Comparison of ENCODE assay signal across 11 mouse cellular contexts in the genomic region with DNA sequence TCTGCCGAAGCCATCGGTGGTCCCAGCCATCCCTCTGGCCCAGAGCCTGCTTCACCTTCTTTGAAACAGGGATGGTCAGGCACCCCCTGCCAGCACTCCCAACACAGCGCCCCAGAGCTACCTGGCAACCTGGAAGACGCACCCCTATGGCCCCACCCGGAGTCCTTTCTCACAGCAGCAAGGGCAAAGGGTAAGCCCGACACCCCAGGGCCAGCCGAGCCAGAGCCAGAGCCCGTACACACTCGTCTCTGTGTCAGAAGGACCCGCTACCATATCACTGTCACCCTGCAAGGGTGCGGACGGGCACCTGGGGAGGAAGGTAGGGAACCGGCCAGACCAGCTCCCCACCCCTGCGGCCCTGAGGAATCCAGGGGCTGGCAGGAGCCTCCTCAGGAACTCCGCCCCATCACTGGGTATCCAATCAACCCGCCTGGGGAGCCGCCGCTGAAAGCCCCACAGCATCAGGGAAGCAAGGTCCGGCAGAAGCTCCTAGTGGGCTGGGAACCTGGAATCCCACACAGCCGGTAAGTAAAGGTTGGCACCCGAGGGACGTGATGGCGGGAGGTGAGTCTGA. TPM values are rescaled to one million over a fixed set of nuclear protein-coding genes. Genes with fewer than 3 reads are reported as not detected.
A peak's percentile ranks its signal among the peaks of the same experiment; 100 is the strongest.
DNase-seq lines count a peak whose midpoint lies in the region; ATAC-seq and TF ChIP-seq lines count a peak whose summit lies in the region.
"Had no signal": no experiment of that assay in that cellular context is flagged by ENCODE, and none has a peak within 500 bp of the region (broad histone marks: within the 10 kb centered on the region; RNA-seq: fewer than 3 reads in every experiment).

No protein-coding gene starts in this region.

- peak overlapping the region; percentile 40; the same call in 1 of the 2 replicates for H3K27ac ChIP-seq in hindbrain, embryonic 10.5 days
- H3K27ac ChIP-seq in hindbrain, embryonic 16.5 days (ENCODE audit: low read depth, low read length), result no peak overlapping the region
- H3K27ac ChIP-seq in kidney, embryonic 14.5 days (ENCODE audit: low read depth, low read length), result no peak overlapping the region
- no peak overlapping the region for H3K27ac ChIP-seq in lung, embryonic 14.5 days (ENCODE audit: low read depth)
- H3K27ac ChIP-seq: midbrain, embryonic 12.5 days had no signal

- H3K4me2 ChIP-seq in hindbrain, embryonic 16.5 days (ENCODE audit: low read length), result no peak overlapping the region
- H3K4me2 ChIP-seq in kidney, embryonic 14.5 days (replicated peaks; ENCODE audit: low read depth, low read length), result peak overlapping the region; percentile 18; the same call in 1 of the 2 replicates
- H3K4me2 ChIP-seq in lung, embryonic 14.5 days, result peak overlapping the region; percentile 46
- H3K4me2 ChIP-seq: midbrain, embryonic 12.5 days had no signal

- no peak overlapping the region; the same call in 1 of the 2 replicates for H3K9ac ChIP-seq in hindbrain, embryonic 16.5 days (ENCODE audit: low read depth, low read length)
- no peak overlapping the region for H3K9ac ChIP-seq in kidney, embryonic 14.5 days (ENCODE audit: low read depth, low read length)
- no peak overlapping the region; the same call in 1 of the 2 replicates for H3K9ac ChIP-seq in lung, embryonic 14.5 days
- H3K9ac ChIP-seq: midbrain, embryonic 12.5 days had no signal

- no peak for DNase-seq in hindbrain, embryonic 10.5 days (ENCODE audit: low spot score)
- DNase-seq in lung, embryonic 14.5 days, result peak; percentile 53
- peak; percentile 79 for DNase-seq in urinary bladder, postnatal 14 days (ENCODE audit: low spot score)
- no peak for DNase-seq in adipocyte (ENCODE audit: low spot score)
- DNase-seq in ovary, adult 18-20 months (ENCODE audit: low spot score), result no peak

- peaks cover 53% of the 10 kb centered on the region for H3K27me3 ChIP-seq in hindbrain, embryonic 10.5 days (ENCODE audit: insufficient read depth, poor library complexity, severe bottlenecking)
- H3K27me3 ChIP-seq in hindbrain, embryonic 16.5 days (replicated peaks; ENCODE audit: control insufficient read depth, insufficient read depth, low read length), result peaks cover 8% of the 10 kb centered on the region
- peaks cover 8% of the 10 kb centered on the region; the same call in 1 of the 2 replicates for H3K27me3 ChIP-seq in kidney, embryonic 14.5 days (ENCODE audit: control insufficient read depth, insufficient read depth, low read length)
- H3K27me3 ChIP-seq in lung, embryonic 14.5 days (ENCODE audit: insufficient read depth, low read length), result peaks cover 15% of the 10 kb centered on the region

- 0 out of 2 replicates have a peak overlapping the region, but pooled peaks have one; percentile 2 for H3K4me3 ChIP-seq in hindbrain, embryonic 10.5 days
- no peak overlapping the region for H3K4me3 ChIP-seq in hindbrain, embryonic 16.5 days (ENCODE audit: low read length)
- H3K4me3 ChIP-seq in kidney, embryonic 14.5 days (ENCODE audit: low read length), result no peak overlapping the region; the same call in 1 of the 2 replicates
- H3K4me3 ChIP-seq in lung, embryonic 14.5 days (ENCODE audit: low read depth, low read length), result peak overlapping the region; percentile 14
- H3K4me3 ChIP-seq: midbrain, embryonic 12.5 days had no signal

- no peak for ATAC-seq in hindbrain, embryonic 16.5 days
- no peak for ATAC-seq in kidney, embryonic 14.5 days (ENCODE audit: low FRiP score, low TSS enrichment)
- ATAC-seq in lung, embryonic 14.5 days (ENCODE audit: insufficient read depth), result peak; percentile 52; the same call in 1 of the 2 replicates
- no peak for ATAC-seq in megakaryocyte, adult 5-6 weeks (ENCODE audit: poor library complexity, severe bottlenecking)

- H3K4me1 ChIP-seq in hindbrain, embryonic 10.5 days (replicated peaks), result peaks cover 21% of the 10 kb centered on the region
- no peaks in the 10 kb centered on the region for H3K4me1 ChIP-seq in hindbrain, embryonic 16.5 days (ENCODE audit: control insufficient read depth, insufficient read depth, low read depth, low read length)
- H3K4me1 ChIP-seq in kidney, embryonic 14.5 days (ENCODE audit: control insufficient read depth, insufficient read depth, low read length), result peaks cover 5% of the 10 kb centered on the region; the same call in 1 of the 2 replicates
- no peaks in the 10 kb centered on the region for H3K4me1 ChIP-seq in lung, embryonic 14.5 days (ENCODE audit: insufficient read depth)
- H3K4me1 ChIP-seq: midbrain, embryonic 12.5 days had no signal

- no peak for TF ChIP-seq CTCF in lung, embryonic 14.5 days (IDR thresholded peaks at IDR 0.05; ENCODE audit: low read depth)

- no peaks in the 10 kb centered on the region for H3K9me3 ChIP-seq in hindbrain, embryonic 10.5 days
- no peaks in the 10 kb centered on the region for H3K9me3 ChIP-seq in hindbrain, embryonic 16.5 days (ENCODE audit: control insufficient read depth, low read length)
- H3K9me3 ChIP-seq in kidney, embryonic 14.5 days (ENCODE audit: control insufficient read depth, low read length), result no peaks in the 10 kb centered on the region
- H3K9me3 ChIP-seq in lung, embryonic 14.5 days (ENCODE audit: low read depth, low read length), result no peaks in the 10 kb centered on the region
- H3K9me3 ChIP-seq: midbrain, embryonic 12.5 days had no signal

- no peaks in the 10 kb centered on the region for H3K36me3 ChIP-seq in hindbrain, embryonic 10.5 days
- H3K36me3 ChIP-seq in hindbrain, embryonic 16.5 days (ENCODE audit: control insufficient read depth, insufficient read depth, low read length), result no peaks in the 10 kb centered on the region
- no peaks in the 10 kb centered on the region for H3K36me3 ChIP-seq in kidney, embryonic 14.5 days (ENCODE audit: control insufficient read depth, insufficient read depth, low read length)
- H3K36me3 ChIP-seq in lung, embryonic 14.5 days (ENCODE audit: insufficient read depth), result no peaks in the 10 kb centered on the region
- H3K36me3 ChIP-seq: midbrain, embryonic 12.5 days had no signal

- WGBS in hindbrain, embryonic 10.5 days, result 24% methylated on average over 23 of the region's 23 CpGs
- WGBS in hindbrain, embryonic 16.5 days, result 27% methylated on average over 23 of the region's 23 CpGs
- WGBS in kidney, embryonic 14.5 days, result 17% methylated on average over 23 of the region's 23 CpGs
- 17% methylated on average over 23 of the region's 23 CpGs for WGBS in lung, embryonic 14.5 days

RNA-seq across cellular contexts. Expression of gene Crybg2, which starts 4.9 kb away (rescaled TPM):
- 1.6 and 2.9 TPM in 2 replicates for polyA plus RNA-seq in hindbrain, embryonic 10.5 days (2016; fragmentation: Nextera tagmentation; extraction: Ambion mirVana)
- polyA plus RNA-seq in hindbrain, embryonic 16.5 days (2015; fragmentation: Nextera tagmentation; extraction: Ambion mirVana), result 3.7 and 5.3 TPM in 2 replicates
- polyA plus RNA-seq in kidney, embryonic 14.5 days (2014; fragmentation: Nextera tagmentation; extraction: Ambion mirVana), result 4.5 and 6.0 TPM in 2 replicates
- polyA plus RNA-seq in lung, embryonic 14.5 days (2014; fragmentation: Nextera tagmentation; extraction: Ambion mirVana), result 2.9 and 4.0 TPM in 2 replicates
- 1.1 and 1.9 TPM in 2 replicates for total RNA-seq in megakaryocyte, adult 5-6 weeks (2015)
- 0.04 and 0.15 TPM in 2 replicates for total RNA-seq in megakaryocyte, adult 5-6 weeks (2017)

RNA-seq across cellular contexts. Expression of gene Zfp683, which starts 11.9 kb away (rescaled TPM):
- polyA plus RNA-seq in hindbrain, embryonic 10.5 days (2016; fragmentation: Nextera tagmentation; extraction: Ambion mirVana), result not detected in 2 replicates
- not detected in 2 replicates for polyA plus RNA-seq in hindbrain, embryonic 16.5 days (2015; fragmentation: Nextera tagmentation; extraction: Ambion mirVana)
- polyA plus RNA-seq in kidney, embryonic 14.5 days (2014; fragmentation: Nextera tagmentation; extraction: Ambion mirVana), result not detected in 2 replicates
- polyA plus RNA-seq in lung, embryonic 14.5 days (2014; fragmentation: Nextera tagmentation; extraction: Ambion mirVana), result not detected in 2 replicates
- total RNA-seq in megakaryocyte, adult 5-6 weeks (2015), result 0.20 and 0.66 TPM in 2 replicates
- total RNA-seq in megakaryocyte, adult 5-6 weeks (2017), result not detected in 2 replicates
- polyA plus RNA-seq: heart, embryonic 14.5 days; limb, embryonic 11.5 days; midbrain, embryonic 12.5 days had no signal

RNA-seq across cellular contexts. Expression of gene Cd52, which starts 29.4 kb away (rescaled TPM):
- 5.3 and 5.5 TPM in 2 replicates for polyA plus RNA-seq in hindbrain, embryonic 10.5 days (2016; fragmentation: Nextera tagmentation; extraction: Ambion mirVana)
- polyA plus RNA-seq in hindbrain, embryonic 16.5 days (2015; fragmentation: Nextera tagmentation; extraction: Ambion mirVana), result 1.5 and 1.8 TPM in 2 replicates
- polyA plus RNA-seq in kidney, embryonic 14.5 days (2014; fragmentation: Nextera tagmentation; extraction: Ambion mirVana), result 8.9 and 12.1 TPM in 2 replicates
- 13.1 and 14.2 TPM in 2 replicates for polyA plus RNA-seq in lung, embryonic 14.5 days (2014; fragmentation: Nextera tagmentation; extraction: Ambion mirVana)
- total RNA-seq in megakaryocyte, adult 5-6 weeks (2015), result 2,426 and 2,524 TPM in 2 replicates
- total RNA-seq in megakaryocyte, adult 5-6 weeks (2017), result 3,236 and 3,524 TPM in 2 replicates

RNA-seq across cellular contexts. Expression of gene Ubxn11, which starts 36.9 kb away (rescaled TPM):
- polyA plus RNA-seq in hindbrain, embryonic 10.5 days (2016; fragmentation: Nextera tagmentation; extraction: Ambion mirVana), result 7.6 and 11.2 TPM in 2 replicates
- polyA plus RNA-seq in hindbrain, embryonic 16.5 days (2015; fragmentation: Nextera tagmentation; extraction: Ambion mirVana), result 21.3 and 21.5 TPM in 2 replicates
- polyA plus RNA-seq in kidney, embryonic 14.5 days (2014; fragmentation: Nextera tagmentation; extraction: Ambion mirVana), result 9.3 and 12.4 TPM in 2 replicates
- 6.8 and 7.8 TPM in 2 replicates for polyA plus RNA-seq in lung, embryonic 14.5 days (2014; fragmentation: Nextera tagmentation; extraction: Ambion mirVana)
- 0.89 and 1.8 TPM in 2 replicates for total RNA-seq in megakaryocyte, adult 5-6 weeks (2015)
- total RNA-seq in megakaryocyte, adult 5-6 weeks (2017), result 1.7 and 2.9 TPM in 2 replicates

RNA-seq across cellular contexts. Expression of gene Lin28a, which starts 46.9 kb away (rescaled TPM):
- polyA plus RNA-seq in hindbrain, embryonic 10.5 days (2016; fragmentation: Nextera tagmentation; extraction: Ambion mirVana), result 13.4 and 27.5 TPM in 2 replicates
- 0.16 and 0.35 TPM in 2 replicates for polyA plus RNA-seq in hindbrain, embryonic 16.5 days (2015; fragmentation: Nextera tagmentation; extraction: Ambion mirVana)
- not detected in 2 replicates for polyA plus RNA-seq in kidney, embryonic 14.5 days (2014; fragmentation: Nextera tagmentation; extraction: Ambion mirVana)
- polyA plus RNA-seq in lung, embryonic 14.5 days (2014; fragmentation: Nextera tagmentation; extraction: Ambion mirVana), result not detected in 2 replicates
- total RNA-seq in megakaryocyte, adult 5-6 weeks (2015), result 4.8 TPM in 2 replicates
- total RNA-seq in megakaryocyte, adult 5-6 weeks (2017), result 30.8 and 36.5 TPM in 2 replicates

Comparison
In these comparisons a context has a peak if more than half of its experiments do, and no peak if none do; other contexts are left out.
1. H3K4me3 ChIP-seq: peak in hindbrain, embryonic 10.5 days (single experiment) and lung, embryonic 14.5 days (single experiment); none in hindbrain, embryonic 16.5 days (single experiment) and kidney, embryonic 14.5 days (single experiment).
2. DNase-seq: peak in lung, embryonic 14.5 days (single experiment) and urinary bladder, postnatal 14 days (single experiment); none in hindbrain, embryonic 10.5 days (single experiment), adipocyte (single experiment) and ovary, adult 18-20 months (single experiment).